Mouse (Mus musculus): ENCODE measurements around the gene Mettl6. TPM values are rescaled to one million over a fixed set of nuclear protein-coding genes. Genes with fewer than 3 reads are reported as not detected.

The Mettl6 gene
- polyA plus RNA-seq, 1 experiment from 2014 or later, result 43.9 TPM

- no peaks in the 10 kb centered on the region for H3K9me3 ChIP-seq (replicated peaks; ENCODE audit: low read length)
- no peak overlapping the region for H3K27ac ChIP-seq
- no peak overlapping the region for H3K4me2 ChIP-seq (ENCODE audit: low read length)
- DNase-seq (ENCODE audit: low spot score) (no peak), ATAC-seq (replicated peaks; ENCODE audit: low FRiP score, low read depth) (no peak)
- WGBS, result 58% methylated on average over 5 of the region's 5 CpGs
- H3K9ac ChIP-seq (ENCODE audit: low read depth, low read length), result no peak overlapping the region
- H3K4me1 ChIP-seq (replicated peaks; ENCODE audit: insufficient read depth, low read length), result no peaks in the 10 kb centered on the region
- H3K36me3 ChIP-seq (ENCODE audit: insufficient read depth, low read length), result no peaks in the 10 kb centered on the region
- no peaks in the 10 kb centered on the region for H3K27me3 ChIP-seq (ENCODE audit: insufficient read depth, low read length)
- TF ChIP-seq CTCF (IDR thresholded peaks at IDR 0.05; ENCODE audit: low read depth), result no peak
- no peak overlapping the region for H3K4me3 ChIP-seq (replicated peaks; ENCODE audit: low read depth, low read length)
Observed at GRCm38 (mm10) chr14:31448994-31449393, 45.8 kb downstream of the Mettl6 start.

DNA sequence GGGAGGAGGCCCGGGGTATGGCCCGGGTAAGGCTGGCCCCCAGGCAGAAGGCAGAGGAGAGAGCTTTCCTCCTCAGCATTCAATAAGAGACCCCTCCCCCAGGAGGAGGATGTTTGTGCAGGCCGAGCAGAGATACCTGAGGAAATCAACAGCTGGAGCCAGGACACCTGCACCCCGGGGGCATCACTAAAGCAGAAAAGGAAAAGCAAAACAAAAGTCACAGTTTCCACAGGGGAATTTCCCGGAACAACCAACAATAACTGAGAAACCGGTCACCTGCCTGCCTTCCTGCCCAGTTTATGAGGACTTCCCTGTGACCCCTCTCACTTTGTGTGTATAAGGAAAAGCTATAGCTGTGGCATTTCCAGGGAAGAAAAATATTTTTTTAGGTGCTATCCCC lies 51.2 kb downstream of the Mettl6 start:
- ATAC-seq (replicated peaks; ENCODE audit: low FRiP score, low read depth) (no peak), DNase-seq (ENCODE audit: low spot score) (no peak)
- Histone ChIP-seq H3K4me1 (replicated peaks; ENCODE audit: insufficient read depth, low read length) (no peaks in the 10 kb centered on the region), H3K9ac (ENCODE audit: low read depth, low read length) (no peak overlapping the region), H3K36me3 (ENCODE audit: insufficient read depth, low read length) (no peaks in the 10 kb centered on the region), H3K27ac (no peak overlapping the region), H3K4me2 (ENCODE audit: low read length) (no peak overlapping the region), H3K4me3 (replicated peaks; ENCODE audit: low read depth, low read length) (no peak overlapping the region), H3K9me3 (replicated peaks; ENCODE audit: low read length) (no peaks in the 10 kb centered on the region), H3K27me3 (ENCODE audit: insufficient read depth, low read length) (no peaks in the 10 kb centered on the region)
- 40% methylated on average over 6 of the region's 6 CpGs for WGBS
- TF ChIP-seq CTCF (IDR thresholded peaks at IDR 0.05; ENCODE audit: low read depth), result no peak

DNA sequence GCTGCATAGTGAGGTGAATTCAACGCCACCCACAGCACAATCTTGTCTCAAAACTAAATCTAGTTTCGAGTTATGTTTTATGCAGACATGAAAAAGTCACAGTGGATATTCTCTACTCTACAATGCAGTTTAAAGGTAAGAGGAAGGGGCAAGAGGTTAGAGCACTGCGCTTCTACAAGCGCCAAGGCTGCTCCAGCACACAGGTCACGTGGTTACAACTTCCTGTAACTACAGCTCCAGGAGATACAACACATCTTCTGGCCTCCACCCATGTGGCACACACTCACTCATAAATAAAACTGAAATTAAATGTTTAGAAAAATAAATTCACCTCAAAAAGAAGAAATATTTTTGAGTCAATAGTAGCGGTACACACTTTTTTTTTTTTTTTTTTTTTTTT lies 54.1 kb downstream of the Mettl6 start:
- no peak overlapping the region for H3K4me3 ChIP-seq (replicated peaks; ENCODE audit: low read depth, low read length)
- WGBS, result 77% methylated on average over 6 of the region's 6 CpGs
- no peak overlapping the region for H3K9ac ChIP-seq (ENCODE audit: low read depth, low read length)
- no peak overlapping the region for H3K27ac ChIP-seq
- no peaks in the 10 kb centered on the region for H3K36me3 ChIP-seq (ENCODE audit: insufficient read depth, low read length)
- H3K4me1 ChIP-seq (replicated peaks; ENCODE audit: insufficient read depth, low read length), result peaks cover 6% of the 10 kb centered on the region
- H3K27me3 ChIP-seq (ENCODE audit: insufficient read depth, low read length), result no peaks in the 10 kb centered on the region
- H3K4me2 ChIP-seq (ENCODE audit: low read length), result no peak overlapping the region
- no peaks in the 10 kb centered on the region for H3K9me3 ChIP-seq (replicated peaks; ENCODE audit: low read length)
- ATAC-seq (replicated peaks; ENCODE audit: low FRiP score, low read depth) (no peak), DNase-seq (ENCODE audit: low spot score) (no peak)
- TF ChIP-seq CTCF (IDR thresholded peaks at IDR 0.05; ENCODE audit: low read depth), result no peak

DNA sequence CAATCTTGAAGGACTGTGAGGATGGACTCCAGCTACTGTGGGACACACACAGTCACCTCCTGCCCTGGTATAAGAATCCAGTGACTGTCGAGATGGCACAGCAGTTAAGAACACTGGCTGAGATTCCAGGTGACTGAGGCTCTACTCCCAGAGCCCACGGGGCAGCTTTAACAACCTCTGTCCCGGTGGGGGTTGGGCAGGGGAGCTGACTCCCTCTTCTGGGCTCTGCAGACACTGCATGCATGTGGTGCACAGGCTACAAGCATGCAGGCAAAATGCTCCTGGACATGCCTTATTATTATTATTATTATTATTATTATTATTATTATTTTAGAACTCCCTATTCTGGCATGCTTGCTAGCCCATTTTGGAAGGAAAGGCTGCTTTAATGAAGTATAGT lies 54.6 kb downstream of the Mettl6 start:
- H3K9ac ChIP-seq (ENCODE audit: low read depth, low read length), result no peak overlapping the region
- WGBS, result 19% methylated on average over 3 of the region's 3 CpGs
- H3K4me3 ChIP-seq (replicated peaks; ENCODE audit: low read depth, low read length), result no peak overlapping the region
- H3K9me3 ChIP-seq (replicated peaks; ENCODE audit: low read length), result no peaks in the 10 kb centered on the region
- H3K4me1 ChIP-seq (replicated peaks; ENCODE audit: insufficient read depth, low read length), result peaks cover 9% of the 10 kb centered on the region
- DNase-seq (ENCODE audit: low spot score), result no peak
- no peaks in the 10 kb centered on the region for H3K36me3 ChIP-seq (ENCODE audit: insufficient read depth, low read length)
- ATAC-seq (replicated peaks; ENCODE audit: low FRiP score, low read depth), result no peak
- H3K4me2 ChIP-seq (ENCODE audit: low read length), result no peak overlapping the region
- no peaks in the 10 kb centered on the region for H3K27me3 ChIP-seq (ENCODE audit: insufficient read depth, low read length)
- peak; percentile 44 for TF ChIP-seq CTCF (IDR thresholded peaks at IDR 0.05; ENCODE audit: low read depth)
- H3K27ac ChIP-seq, result no peak overlapping the region

GRCm38 (mm10) chr14:31439279-31439678 lies 55.6 kb downstream of the Mettl6 start:
- Histone ChIP-seq H3K4me1 (replicated peaks; ENCODE audit: insufficient read depth, low read length) (peaks cover 11% of the 10 kb centered on the region), H3K4me2 (ENCODE audit: low read length) (no peak overlapping the region), H3K27me3 (ENCODE audit: insufficient read depth, low read length) (no peaks in the 10 kb centered on the region), H3K9me3 (replicated peaks; ENCODE audit: low read length) (no peaks in the 10 kb centered on the region), H3K27ac (no peak overlapping the region), H3K36me3 (ENCODE audit: insufficient read depth, low read length) (no peaks in the 10 kb centered on the region), H3K4me3 (replicated peaks; ENCODE audit: low read depth, low read length) (no peak overlapping the region), H3K9ac (ENCODE audit: low read depth, low read length) (no peak overlapping the region)
- 52% methylated on average over 11 of the region's 11 CpGs for WGBS
- no peak for TF ChIP-seq CTCF (IDR thresholded peaks at IDR 0.05; ENCODE audit: low read depth)
- no peak for DNase-seq (ENCODE audit: low spot score)
- no peak for ATAC-seq (replicated peaks; ENCODE audit: low FRiP score, low read depth)

DNA sequence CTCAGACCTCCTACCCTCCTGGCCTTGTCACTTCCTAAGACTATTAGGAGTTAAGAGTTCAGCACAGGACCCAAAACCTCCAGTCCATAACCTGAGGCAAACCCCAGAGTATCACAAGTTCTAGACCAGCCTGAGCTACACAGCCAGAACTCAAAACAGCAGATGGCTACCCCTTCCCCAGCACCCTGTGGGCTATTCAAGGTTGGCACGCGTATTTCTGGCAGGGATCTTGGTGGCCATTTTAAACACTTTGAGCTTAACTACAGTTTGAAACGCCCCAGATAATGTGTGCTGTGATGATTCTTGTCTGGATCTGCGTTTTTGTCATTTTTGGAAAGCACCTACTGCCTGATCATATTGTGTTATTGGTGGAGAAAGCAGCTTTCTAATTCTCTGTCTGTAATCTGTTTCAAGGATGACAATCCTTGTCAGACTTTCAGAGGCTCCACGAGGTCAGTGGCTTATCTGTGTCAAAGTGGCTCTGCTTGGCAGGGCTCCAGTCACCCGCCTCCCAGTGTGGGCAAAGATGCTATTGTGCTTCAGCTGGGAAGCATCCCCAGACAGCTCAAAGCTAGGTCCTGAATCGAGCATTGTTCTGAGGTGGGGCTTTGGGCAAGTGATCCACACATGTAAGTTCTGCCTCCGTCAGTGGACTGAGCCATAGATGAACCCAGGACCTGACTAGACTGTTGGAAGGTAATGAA lies 56.9 kb downstream of the Mettl6 start:
- no peaks in the 10 kb centered on the region for H3K9me3 ChIP-seq (replicated peaks; ENCODE audit: low read length)
- H3K27me3 ChIP-seq (ENCODE audit: insufficient read depth, low read length), result no peaks in the 10 kb centered on the region
- no peak for DNase-seq (ENCODE audit: low spot score)
- no peak overlapping the region for H3K27ac ChIP-seq
- H3K9ac ChIP-seq (ENCODE audit: low read depth, low read length), result no peak overlapping the region
- no peak overlapping the region for H3K4me2 ChIP-seq (ENCODE audit: low read length)
- H3K4me3 ChIP-seq (replicated peaks; ENCODE audit: low read depth, low read length), result no peak overlapping the region
- 75% methylated on average over 8 of the region's 8 CpGs for WGBS
- ATAC-seq (replicated peaks; ENCODE audit: low FRiP score, low read depth), result no peak
- TF ChIP-seq CTCF (IDR thresholded peaks at IDR 0.05; ENCODE audit: low read depth), result no peak
- H3K36me3 ChIP-seq (ENCODE audit: insufficient read depth, low read length), result no peaks in the 10 kb centered on the region
- peaks cover 16% of the 10 kb centered on the region for H3K4me1 ChIP-seq (replicated peaks; ENCODE audit: insufficient read depth, low read length)

Data from kidney, postnatal 0 days (tissue).